ENCODE assay signal across 10 mouse cellular contexts in genomic region chr1:152368311-152369088, GRCm38 (mm10). TPM values are rescaled to one million over a fixed set of nuclear protein-coding genes. Genes with fewer than 3 reads are reported as not detected.
DNase-seq lines count a peak whose midpoint lies in the region; ATAC-seq lines count a peak whose summit lies in the region.
"Had no signal": no experiment of that assay in that cellular context is flagged by ENCODE, and none has a peak within 500 bp of the region (broad histone marks: within the 10 kb centered on the region; RNA-seq: fewer than 3 reads in every experiment).

No protein-coding gene starts in this region.

- no peak for DNase-seq in hindbrain, embryonic 10.5 days (ENCODE audit: low spot score)
- DNase-seq in cerebellum, adult 18-20 months = peak; percentile 47 to 50
- DNase-seq in embryonic facial prominence, embryonic 14.5 days (ENCODE audit: low spot score) = peak; percentile 74
- peak; percentile 9 for DNase-seq in lung, postnatal 14 days
- no peak for DNase-seq in right cerebral cortex, postnatal 14 days
- no peak for DNase-seq in spleen, postnatal 36 days (ENCODE audit: low spot score in 2 of 2)
- no peak for DNase-seq in layer of hippocampus, postnatal 14 days (ENCODE audit: low spot score in 2 of 2)

- H3K27ac ChIP-seq in hindbrain, embryonic 10.5 days = peak overlapping the region; percentile 35; the same call in 1 of the 2 replicates
- H3K27ac ChIP-seq in hindbrain, embryonic 16.5 days (ENCODE audit: low read depth, low read length) = no peak overlapping the region
- H3K27ac ChIP-seq in embryonic facial prominence, embryonic 14.5 days (replicated peaks; ENCODE audit: low read depth, low read length) = peak overlapping the region; percentile 71
- H3K27ac ChIP-seq: midbrain, embryonic 12.5 days had no signal

- WGBS in hindbrain, embryonic 10.5 days = 50% methylated on average over 13 of the region's 13 CpGs
- 51% methylated on average over 13 of the region's 13 CpGs for WGBS in hindbrain, embryonic 16.5 days
- 52% methylated on average over 13 of the region's 13 CpGs for WGBS in embryonic facial prominence, embryonic 14.5 days

- no peak overlapping the region for H3K4me2 ChIP-seq in hindbrain, embryonic 16.5 days (ENCODE audit: low read length)
- H3K4me2 ChIP-seq in embryonic facial prominence, embryonic 14.5 days (ENCODE audit: low read depth, low read length) = peak overlapping the region; percentile 5; the same call in 1 of the 2 replicates
- H3K4me2 ChIP-seq: midbrain, embryonic 12.5 days had no signal

- no peak; the same call in 1 of the 2 replicates for ATAC-seq in hindbrain, embryonic 16.5 days
- ATAC-seq in embryonic facial prominence, embryonic 14.5 days (ENCODE audit: low read depth) = peak; percentile 26; the same call in 1 of the 2 replicates

- no peaks in the 10 kb centered on the region for H3K9me3 ChIP-seq in hindbrain, embryonic 10.5 days
- H3K9me3 ChIP-seq in hindbrain, embryonic 16.5 days (ENCODE audit: control insufficient read depth, low read length) = no peaks in the 10 kb centered on the region
- no peaks in the 10 kb centered on the region for H3K9me3 ChIP-seq in embryonic facial prominence, embryonic 14.5 days (ENCODE audit: control insufficient read depth, low read length)
- H3K9me3 ChIP-seq: G1E; midbrain, embryonic 12.5 days had no signal

- H3K9ac ChIP-seq in hindbrain, embryonic 16.5 days (ENCODE audit: low read depth, low read length) = no peak overlapping the region
- no peak overlapping the region; the same call in 1 of the 2 replicates for H3K9ac ChIP-seq in embryonic facial prominence, embryonic 14.5 days (ENCODE audit: low read depth, low read length)
- H3K9ac ChIP-seq: midbrain, embryonic 12.5 days had no signal

- no peak overlapping the region for H3K4me3 ChIP-seq in hindbrain, embryonic 10.5 days
- no peak overlapping the region for H3K4me3 ChIP-seq in hindbrain, embryonic 16.5 days (ENCODE audit: low read length)
- H3K4me3 ChIP-seq in embryonic facial prominence, embryonic 14.5 days (ENCODE audit: low read depth, low read length) = no peak overlapping the region
- H3K4me3 ChIP-seq: midbrain, embryonic 12.5 days had no signal

- peaks cover 3% of the 10 kb centered on the region; the same call in 1 of the 2 replicates for H3K36me3 ChIP-seq in hindbrain, embryonic 10.5 days
- no peaks in the 10 kb centered on the region for H3K36me3 ChIP-seq in hindbrain, embryonic 16.5 days (ENCODE audit: control insufficient read depth, insufficient read depth, low read length)
- peaks cover 19% of the 10 kb centered on the region; the same call in 1 of the 2 replicates for H3K36me3 ChIP-seq in embryonic facial prominence, embryonic 14.5 days (ENCODE audit: control insufficient read depth, insufficient read depth, low read length)
- H3K36me3 ChIP-seq: midbrain, embryonic 12.5 days had no signal

- peaks cover 12% of the 10 kb centered on the region for H3K4me1 ChIP-seq in hindbrain, embryonic 10.5 days (replicated peaks)
- peaks cover 8% of the 10 kb centered on the region for H3K4me1 ChIP-seq in hindbrain, embryonic 16.5 days (ENCODE audit: control insufficient read depth, insufficient read depth, low read depth, low read length)
- H3K4me1 ChIP-seq in embryonic facial prominence, embryonic 14.5 days (ENCODE audit: control insufficient read depth, insufficient read depth, low read length) = peaks cover 8% of the 10 kb centered on the region; the same call in 1 of the 2 replicates

- H3K27me3 ChIP-seq in hindbrain, embryonic 10.5 days (ENCODE audit: insufficient read depth, poor library complexity, severe bottlenecking) = no peaks in the 10 kb centered on the region
- H3K27me3 ChIP-seq in hindbrain, embryonic 16.5 days (replicated peaks; ENCODE audit: control insufficient read depth, insufficient read depth, low read length) = no peaks in the 10 kb centered on the region
- H3K27me3 ChIP-seq in embryonic facial prominence, embryonic 14.5 days (replicated peaks; ENCODE audit: control insufficient read depth, insufficient read depth, low read length) = no peaks in the 10 kb centered on the region
- H3K27me3 ChIP-seq: midbrain, embryonic 12.5 days had no signal

RNA-seq across cellular contexts. Expression of gene Tsen15, which starts 18.0 kb away (rescaled TPM):
- 49.9 and 64.4 TPM in 2 replicates for polyA plus RNA-seq in hindbrain, embryonic 10.5 days (2016; fragmentation: Nextera tagmentation; extraction: Ambion mirVana)
- polyA plus RNA-seq in hindbrain, embryonic 16.5 days (2015; fragmentation: Nextera tagmentation; extraction: Ambion mirVana) = 40.7 and 45.8 TPM in 2 replicates
- polyA plus RNA-seq in embryonic facial prominence, embryonic 14.5 days (2014; fragmentation: Nextera tagmentation; extraction: Ambion mirVana) = 71.0 and 84.1 TPM in 2 replicates
- 10 to 100 TPM; 24.1 to 27.6 TPM for total RNA-seq in layer of hippocampus, postnatal 14 days (2021)

RNA-seq across cellular contexts. Expression of gene Colgalt2, which starts 31.1 kb away (rescaled TPM):
- polyA plus RNA-seq in hindbrain, embryonic 10.5 days (2016; fragmentation: Nextera tagmentation; extraction: Ambion mirVana) = 1.7 and 1.8 TPM in 2 replicates
- polyA plus RNA-seq in hindbrain, embryonic 16.5 days (2015; fragmentation: Nextera tagmentation; extraction: Ambion mirVana) = 4.2 and 4.4 TPM in 2 replicates
- 5.5 and 6.6 TPM in 2 replicates for polyA plus RNA-seq in embryonic facial prominence, embryonic 14.5 days (2014; fragmentation: Nextera tagmentation; extraction: Ambion mirVana)
- 1 to 10 TPM; 5.7 to 6.8 TPM for total RNA-seq in layer of hippocampus, postnatal 14 days (2021)
- polyA plus RNA-seq: G1E had no signal

Comparison
In these comparisons a context has a peak if more than half of its experiments do, and no peak if none do; other contexts are left out.
1. DNase-seq: peak in cerebellum, adult 18-20 months (2 of 2), embryonic facial prominence, embryonic 14.5 days (single experiment) and lung, postnatal 14 days (single experiment); none in hindbrain, embryonic 10.5 days (single experiment), right cerebral cortex, postnatal 14 days (single experiment), spleen, postnatal 36 days (0 of 2) and layer of hippocampus, postnatal 14 days (0 of 2).